Mouse (Mus musculus) urinary bladder, postnatal 10 days (tissue): ENCODE results near the gene Timm10.
"Not testable (repeated sequence)": the region's sequence is repeated elsewhere in the genome, so short reads cannot be mapped to it uniquely, and the experiment has no call there.

Source experiments
- DNase-seq: peaks from one replicate; pipeline ENCODE4 v3.0.0; 2022; ENCODE audit warnings: low spot score

Gene Timm10

GRCm38 (mm10) chr2:84826488-84827282, at the start of gene Timm10:
Timm10 (plus strand) TSS chr2:84826997.
- peak; percentile 30 for DNase-seq

GRCm38 (mm10) chr2:84777706-84778105, 49.1 kb upstream of the Timm10 start:
- no peak for DNase-seq

- DNase-seq: no peak
Measured at GRCm38 (mm10) chr2:84779210-84779609, 47.6 kb upstream of the Timm10 start.

- no peak for DNase-seq
Measured at GRCm38 (mm10) chr2:84783315-84783714, 43.5 kb upstream of the Timm10 start.

GRCm38 (mm10) chr2:84783840-84784566, 42.8 kb upstream of the Timm10 start:
- DNase-seq: no peak

- DNase-seq: no peak
Measured at GRCm38 (mm10) chr2:84788316-84788715, 38.5 kb upstream of the Timm10 start.

- DNase-seq: no peak
Measured at GRCm38 (mm10) chr2:84790418-84790817, 36.4 kb upstream of the Timm10 start.

GRCm38 (mm10) chr2:84792516-84792915, 34.3 kb upstream of the Timm10 start:
- DNase-seq: no peak

GRCm38 (mm10) chr2:84793154-84793553, 33.6 kb upstream of the Timm10 start:
- DNase-seq: no peak

- no peak for DNase-seq
Measured at GRCm38 (mm10) chr2:84793871-84794270, 32.9 kb upstream of the Timm10 start.

- DNase-seq: no peak
Measured at GRCm38 (mm10) chr2:84797833-84798492, 28.8 kb upstream of the Timm10 start.

GRCm38 (mm10) chr2:84798493-84798921, 28.3 kb upstream of the Timm10 start, which contains the start of gene Ube2l6:
Ube2l6 (plus strand) TSS chr2:84798828.
- no peak for DNase-seq

- no peak for DNase-seq
Measured at GRCm38 (mm10) chr2:84799041-84799561, 27.7 kb upstream of the Timm10 start.

GRCm38 (mm10) chr2:84800304-84800703, 26.5 kb upstream of the Timm10 start:
- DNase-seq: no peak

- DNase-seq: not testable (repeated sequence)
Measured at GRCm38 (mm10) chr2:84801223-84801622, 25.6 kb upstream of the Timm10 start.

GRCm38 (mm10) chr2:84803963-84804362, 22.8 kb upstream of the Timm10 start:
- no peak for DNase-seq

- no peak for DNase-seq
Measured at GRCm38 (mm10) chr2:84806546-84806945, 20.3 kb upstream of the Timm10 start.

GRCm38 (mm10) chr2:84809330-84809729, 17.5 kb upstream of the Timm10 start:
- no peak for DNase-seq

GRCm38 (mm10) chr2:84810526-84810885, 16.3 kb upstream of the Timm10 start:
- DNase-seq: no peak

GRCm38 (mm10) chr2:84810886-84811577, 15.8 kb upstream of the Timm10 start:
- peak; percentile 45 for DNase-seq

GRCm38 (mm10) chr2:84811880-84812279, 14.9 kb upstream of the Timm10 start:
- no peak for DNase-seq

GRCm38 (mm10) chr2:84812676-84813075, 14.1 kb upstream of the Timm10 start:
- no peak for DNase-seq
